Mouse (Mus musculus) small intestine, adult 2 months (tissue): ENCODE results near the gene Cracr2a.

ENCODE experiments used
- CTCF ChIP-seq: fragments of 200-500 bp; IDR thresholded peaks from 2 replicates; pipeline ENCODE4 v1.5.1; 2012; ENCODE audit warnings: low read depth, mild to moderate bottlenecking, control low read depth, inconsistent platforms, low read length, moderate library complexity, mixed read lengths; ENCODE audit not compliant: insufficient replicate concordance, insufficient read length; ENCODE audit errors: extremely low read depth
- POLR2A ChIP-seq: fragments of 200-500 bp; IDR thresholded peaks from 2 replicates; pipeline ENCODE4 v1.6.1; 2012; ENCODE audit warnings: low read depth, mild to moderate bottlenecking, control low read depth, inconsistent platforms, low read length, moderate library complexity

- no peak for TF ChIP-seq CTCF
- TF ChIP-seq POLR2A = no peak
Observed at GRCm38 (mm10) chr6:127714906-127715305, 153.8 kb downstream of the Cracr2a start.
